Mouse (Mus musculus) kidney, adult 9 months (tissue): ENCODE measurements around the gene Hyal3.

Source experiments
- DNase-seq: peaks from one replicate; pipeline ENCODE4 v3.0.0; 2022

Hyal3 gene

GRCm38 (mm10) chr9:107580501-107581317, at the start of gene Hyal3:
TSS of gene Hyal3 (plus strand) at chr9:107580818.
- peak; percentile 97 for DNase-seq

GRCm38 (mm10) chr9:107533791-107534407, 46.7 kb upstream of the Hyal3 start, which contains the start of gene Tmem115:
TSS of gene Tmem115 (plus strand) at chr9:107533945.
- peak; percentile 98 for DNase-seq

- DNase-seq: no peak
These were observed 46.0 kb upstream of the Hyal3 start for GRCm38 (mm10) chr9:107534408-107535202.

GRCm38 (mm10) chr9:107538231-107538630, 42.4 kb upstream of the Hyal3 start:
- DNase-seq: no peak

GRCm38 (mm10) chr9:107538711-107539110, 41.9 kb upstream of the Hyal3 start:
- no peak for DNase-seq

- DNase-seq: no peak
These were observed 40.7 kb upstream of the Hyal3 start for GRCm38 (mm10) chr9:107539940-107540339.

GRCm38 (mm10) chr9:107540420-107540819, 40.2 kb upstream of the Hyal3 start:
- peak; percentile 59 for DNase-seq

GRCm38 (mm10) chr9:107541005-107541404, 39.6 kb upstream of the Hyal3 start:
- peak; percentile 20 for DNase-seq

GRCm38 (mm10) chr9:107541474-107542351, 38.9 kb upstream of the Hyal3 start, which contains the start of the genes Cyb561d2 and Nprl2:
TSS of gene Cyb561d2 (minus strand) at chr9:107542193.
TSS of gene Nprl2 (plus strand) at chr9:107542226.
- DNase-seq: peak; percentile 97

GRCm38 (mm10) chr9:107542352-107542686, 38.3 kb upstream of the Hyal3 start:
- no peak for DNase-seq

- DNase-seq: peak; percentile 34
These were observed 37.9 kb upstream of the Hyal3 start for GRCm38 (mm10) chr9:107542721-107543120.

- DNase-seq: no peak
These were observed 37.3 kb upstream of the Hyal3 start for GRCm38 (mm10) chr9:107543299-107543698.

- peak; percentile 32 for DNase-seq
These were observed 36.4 kb upstream of the Hyal3 start for GRCm38 (mm10) chr9:107544196-107544700.

- peak; percentile 29 for DNase-seq
These were observed 35.9 kb upstream of the Hyal3 start for GRCm38 (mm10) chr9:107544729-107545128.

- DNase-seq: no peak
These were observed 35.4 kb upstream of the Hyal3 start for GRCm38 (mm10) chr9:107545199-107545598.

GRCm38 (mm10) chr9:107545602-107546001, 35.0 kb upstream of the Hyal3 start:
- DNase-seq: peak; percentile 86

GRCm38 (mm10) chr9:107547026-107547425, 33.6 kb upstream of the Hyal3 start, which contains the start of gene Zmynd10:
TSS of gene Zmynd10 (plus strand) at chr9:107547298.
- DNase-seq: peak; percentile 97

- DNase-seq: no peak
These were observed 32.7 kb upstream of the Hyal3 start for GRCm38 (mm10) chr9:107547957-107548356.

- DNase-seq: no peak
These were observed 31.8 kb upstream of the Hyal3 start for GRCm38 (mm10) chr9:107548820-107549219.

- DNase-seq: no peak
These were observed 31.1 kb upstream of the Hyal3 start for GRCm38 (mm10) chr9:107549297-107550074.

- DNase-seq: peak; percentile 95
These were observed 30.0 kb upstream of the Hyal3 start for GRCm38 (mm10) chr9:107550491-107551116.
